ENCODE assay signal across 17 mouse cellular contexts in the genomic region with DNA sequence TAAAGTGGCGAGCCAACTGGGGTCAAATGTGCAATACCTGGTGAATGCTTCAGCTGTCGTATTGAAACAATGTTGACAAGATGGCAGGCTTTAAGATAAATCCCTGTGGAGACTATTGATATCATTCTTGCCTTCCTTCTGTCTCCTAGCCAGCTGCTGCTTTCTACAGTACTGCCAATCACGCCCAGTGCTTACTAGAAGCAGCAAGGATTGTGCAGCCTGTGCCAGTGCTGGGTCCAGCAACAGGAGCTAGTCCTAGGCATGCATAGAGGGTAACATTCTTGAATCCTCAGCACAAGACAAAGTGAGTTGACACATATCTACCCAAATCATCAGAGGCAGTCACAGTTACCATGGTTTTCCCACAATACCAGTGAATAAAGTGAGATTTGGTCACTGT.
DNase-seq lines count a peak whose midpoint lies in the region; ATAC-seq and TF ChIP-seq lines count a peak whose summit lies in the region.
"Had no signal": no experiment of that assay in that cellular context is flagged by ENCODE, and none has a peak within 500 bp of the region (broad histone marks: within the 10 kb centered on the region; RNA-seq: fewer than 3 reads in every experiment).

No protein-coding gene starts in this region.

- no peaks in the 10 kb centered on the region for H3K9me3 ChIP-seq in hindbrain, embryonic 13.5 days
- no peaks in the 10 kb centered on the region for H3K9me3 ChIP-seq in hindbrain, embryonic 10.5 days
- H3K9me3 ChIP-seq in midbrain, postnatal 0 days (ENCODE audit: low read length), result no peaks in the 10 kb centered on the region
- H3K9me3 ChIP-seq in midbrain, embryonic 16.5 days (replicated peaks; ENCODE audit: control insufficient read depth, low read length, poor library complexity, severe bottlenecking), result no peaks in the 10 kb centered on the region
- H3K9me3 ChIP-seq in hindbrain, embryonic 16.5 days (ENCODE audit: control insufficient read depth, low read length), result no peaks in the 10 kb centered on the region
- H3K9me3 ChIP-seq: embryonic facial prominence, embryonic 13.5 days; forebrain, embryonic 13.5 days; heart, embryonic 12.5 days; intestine, embryonic 15.5 days had no signal

- no peak overlapping the region for H3K4me2 ChIP-seq in hindbrain, embryonic 13.5 days
- H3K4me2 ChIP-seq in midbrain, postnatal 0 days (ENCODE audit: low read depth, low read length, poor library complexity, severe bottlenecking), result no peak overlapping the region
- H3K4me2 ChIP-seq in midbrain, embryonic 16.5 days (ENCODE audit: low read length), result no peak overlapping the region
- no peak overlapping the region for H3K4me2 ChIP-seq in hindbrain, embryonic 16.5 days (ENCODE audit: low read length)
- H3K4me2 ChIP-seq: embryonic facial prominence, embryonic 13.5 days; forebrain, embryonic 13.5 days; heart, embryonic 12.5 days; intestine, embryonic 15.5 days had no signal

- 58% methylated on average over 3 of the region's 3 CpGs for WGBS in hindbrain, embryonic 13.5 days
- WGBS in hindbrain, embryonic 10.5 days, result 72% methylated on average over 3 of the region's 3 CpGs
- 73% methylated on average over 3 of the region's 3 CpGs for WGBS in midbrain, postnatal 0 days
- 62% methylated on average over 3 of the region's 3 CpGs for WGBS in midbrain, embryonic 16.5 days
- 47% methylated on average over 3 of the region's 3 CpGs for WGBS in hindbrain, embryonic 16.5 days

- 0 out of 2 replicates have a peak, but pooled peaks have one; percentile 57 for ATAC-seq in hindbrain, embryonic 13.5 days (ENCODE audit: low FRiP score)
- no peak for ATAC-seq in midbrain, postnatal 0 days (ENCODE audit: low FRiP score)
- ATAC-seq in midbrain, embryonic 16.5 days, result no peak
- peak; percentile 76 for ATAC-seq in hindbrain, embryonic 16.5 days
- ATAC-seq: forebrain, embryonic 13.5 days; forebrain, postnatal 0 days; intestine, embryonic 15.5 days had no signal

- no peaks in the 10 kb centered on the region for H3K36me3 ChIP-seq in hindbrain, embryonic 13.5 days
- H3K36me3 ChIP-seq in hindbrain, embryonic 10.5 days, result no peaks in the 10 kb centered on the region
- H3K36me3 ChIP-seq in midbrain, postnatal 0 days (ENCODE audit: insufficient read depth, low read length), result no peaks in the 10 kb centered on the region
- H3K36me3 ChIP-seq in midbrain, embryonic 16.5 days (ENCODE audit: control insufficient read depth, insufficient read depth, low read length), result no peaks in the 10 kb centered on the region
- no peaks in the 10 kb centered on the region for H3K36me3 ChIP-seq in hindbrain, embryonic 16.5 days (ENCODE audit: control insufficient read depth, insufficient read depth, low read length)
- H3K36me3 ChIP-seq: embryonic facial prominence, embryonic 13.5 days; heart, embryonic 12.5 days; intestine, embryonic 15.5 days had no signal

- DNase-seq in hindbrain, embryonic 10.5 days (ENCODE audit: low spot score), result no peak
- peak; percentile 43 for DNase-seq in midbrain, postnatal 0 days (ENCODE audit: low spot score)
- no peak for DNase-seq in thymus, postnatal 14 days
- DNase-seq: adrenal gland, adult 2 months; adrenal gland, postnatal 25 days; cerebellum, adult 2 months; cerebellum, postnatal 14 days; forebrain, postnatal 0 days; gastrocnemius, adult 2 months; gastrocnemius, postnatal 25 days had no signal

- H3K27me3 ChIP-seq in hindbrain, embryonic 13.5 days, result no peaks in the 10 kb centered on the region
- H3K27me3 ChIP-seq in hindbrain, embryonic 10.5 days (ENCODE audit: insufficient read depth, poor library complexity, severe bottlenecking), result no peaks in the 10 kb centered on the region
- no peaks in the 10 kb centered on the region for H3K27me3 ChIP-seq in midbrain, postnatal 0 days (ENCODE audit: insufficient read depth, low read length)
- H3K27me3 ChIP-seq in midbrain, embryonic 16.5 days (ENCODE audit: control insufficient read depth, insufficient read depth, low read depth, low read length), result no peaks in the 10 kb centered on the region
- no peaks in the 10 kb centered on the region; the same call in 1 of the 2 replicates for H3K27me3 ChIP-seq in hindbrain, embryonic 16.5 days (replicated peaks; ENCODE audit: control insufficient read depth, insufficient read depth, low read length)
- H3K27me3 ChIP-seq: embryonic facial prominence, embryonic 13.5 days; forebrain, embryonic 13.5 days; heart, embryonic 12.5 days; intestine, embryonic 15.5 days had no signal

- H3K9ac ChIP-seq in hindbrain, embryonic 13.5 days, result no peak overlapping the region
- no peak overlapping the region for H3K9ac ChIP-seq in midbrain, postnatal 0 days (replicated peaks; ENCODE audit: low read length, poor library complexity, severe bottlenecking)
- H3K9ac ChIP-seq in midbrain, embryonic 16.5 days (ENCODE audit: low read depth, low read length), result no peak overlapping the region
- H3K9ac ChIP-seq in hindbrain, embryonic 16.5 days (ENCODE audit: low read depth, low read length), result no peak overlapping the region
- H3K9ac ChIP-seq: embryonic facial prominence, embryonic 13.5 days; forebrain, embryonic 13.5 days; forebrain, postnatal 0 days; heart, embryonic 12.5 days; intestine, embryonic 15.5 days had no signal

- H3K4me3 ChIP-seq in hindbrain, embryonic 13.5 days, result no peak overlapping the region
- no peak overlapping the region for H3K4me3 ChIP-seq in hindbrain, embryonic 10.5 days
- no peak overlapping the region for H3K4me3 ChIP-seq in midbrain, postnatal 0 days (ENCODE audit: low read depth, low read length)
- H3K4me3 ChIP-seq in midbrain, embryonic 16.5 days (ENCODE audit: low read depth, low read length), result no peak overlapping the region
- no peak overlapping the region for H3K4me3 ChIP-seq in hindbrain, embryonic 16.5 days (ENCODE audit: low read length)
- H3K4me3 ChIP-seq: embryonic facial prominence, embryonic 13.5 days; forebrain, embryonic 13.5 days; gastrocnemius, adult 2 months; heart, embryonic 12.5 days; intestine, embryonic 15.5 days had no signal

- H3K27ac ChIP-seq in hindbrain, embryonic 13.5 days, result no peak overlapping the region
- no peak overlapping the region for H3K27ac ChIP-seq in hindbrain, embryonic 10.5 days
- no peak overlapping the region for H3K27ac ChIP-seq in midbrain, postnatal 0 days (ENCODE audit: low read depth, low read length)
- H3K27ac ChIP-seq in midbrain, embryonic 16.5 days (ENCODE audit: low read length), result no peak overlapping the region
- H3K27ac ChIP-seq in hindbrain, embryonic 16.5 days (ENCODE audit: low read depth, low read length), result no peak overlapping the region
- H3K27ac ChIP-seq: embryonic facial prominence, embryonic 13.5 days; forebrain, embryonic 13.5 days; gastrocnemius, adult 2 months; intestine, embryonic 15.5 days had no signal

- no peak for TF ChIP-seq CTCF in midbrain, postnatal 0 days (IDR thresholded peaks at IDR 0.05)

- H3K4me1 ChIP-seq in hindbrain, embryonic 13.5 days (replicated peaks), result 0 out of 2 replicates have a peak, but pooled peaks cover 3% of the 10 kb centered on the region
- H3K4me1 ChIP-seq in hindbrain, embryonic 10.5 days (replicated peaks), result no peaks in the 10 kb centered on the region
- no peaks in the 10 kb centered on the region for H3K4me1 ChIP-seq in midbrain, postnatal 0 days (ENCODE audit: insufficient read depth, low read length)
- no peaks in the 10 kb centered on the region for H3K4me1 ChIP-seq in midbrain, embryonic 16.5 days (ENCODE audit: control insufficient read depth, insufficient read depth, low read length)
- H3K4me1 ChIP-seq in hindbrain, embryonic 16.5 days (ENCODE audit: control insufficient read depth, insufficient read depth, low read depth, low read length), result no peaks in the 10 kb centered on the region
- H3K4me1 ChIP-seq: embryonic facial prominence, embryonic 13.5 days; forebrain, embryonic 13.5 days; heart, embryonic 12.5 days; intestine, embryonic 15.5 days had no signal

Comparison
In these comparisons a context has a peak if more than half of its experiments do, and no peak if none do; other contexts are left out.
1. ATAC-seq: peak in hindbrain, embryonic 13.5 days (single experiment) and hindbrain, embryonic 16.5 days (single experiment); none in midbrain, postnatal 0 days (single experiment) and midbrain, embryonic 16.5 days (single experiment).